Mouse (Mus musculus) left cerebral cortex, postnatal 25 days (tissue): Measurements from ENCODE around the gene Irx3. TPM values are rescaled to one million over a fixed set of nuclear protein-coding genes. Genes with fewer than 3 reads are reported as not detected.

Experiments
- DNase-seq, 2 experiments: peaks; one replicate each; pipeline ENCODE4 v3.0.0; 2022; ENCODE audit warnings: low spot score in 2 of 2, mixed read lengths in 1 of 2
- intact Hi-C: fragments of 180-260 bp; cut with DNase I; formaldehyde crosslinking; loops from one replicate; pipeline ENCODE4 v1.15.1; 2025
- total RNA-seq, 2 experiments: library from RNA; stranded (reverse); gene quantifications; 2 replicates each; pipeline ENCODE4 v1.2.3; 2021

Irx3 gene
- total RNA-seq, 2 experiments from 2014 or later = 0.16 to 0.21 TPM

DNA sequence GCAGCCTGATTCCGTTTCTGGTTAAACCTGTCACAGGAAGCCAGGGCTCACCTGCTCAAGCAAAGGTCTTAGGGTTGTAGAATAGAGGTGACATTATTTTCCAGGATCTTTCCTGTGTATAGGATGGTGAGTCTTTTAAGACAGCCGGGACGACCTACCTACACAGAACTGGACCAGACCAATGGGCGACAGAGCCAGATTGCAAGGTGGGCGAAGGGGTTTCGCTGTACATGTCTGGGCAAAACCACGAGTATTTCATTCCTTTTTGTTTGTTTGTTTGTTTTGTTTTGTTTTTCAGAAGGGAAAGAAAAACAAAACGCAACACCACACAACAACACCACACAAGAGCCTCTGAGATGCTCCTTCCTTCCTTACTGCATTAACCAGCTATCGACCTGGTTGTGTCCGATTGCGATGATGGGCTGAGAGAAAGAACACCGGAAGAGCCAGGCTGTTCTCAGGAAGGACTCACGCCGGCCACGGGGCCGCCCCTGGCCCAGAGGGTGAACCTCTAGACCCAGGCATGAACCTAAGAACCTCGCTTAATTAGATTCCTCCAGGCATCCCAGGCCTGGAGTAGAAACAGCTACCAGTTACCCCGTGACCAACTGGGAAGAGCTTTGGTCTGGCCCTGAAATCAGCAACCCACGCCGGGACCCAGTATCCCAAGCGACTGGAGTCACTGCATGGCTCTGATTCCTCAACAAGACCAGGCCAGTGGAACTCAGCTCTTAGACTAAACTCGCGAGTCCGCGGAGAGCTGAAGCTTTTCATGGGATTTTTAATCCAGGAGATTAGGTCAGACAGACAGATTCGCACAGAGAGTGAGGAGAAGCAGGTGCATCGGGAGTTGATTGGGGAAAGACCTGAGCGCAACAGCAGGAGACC, 1.9 kb upstream of the Irx3 start:
- intact Hi-C loops = loop anchor here (2.0 to 5.0 kb wide), 3 partner anchors 259 to 553 kb away; partner anchors contain the start of gene Irx5
- DNase-seq = no peak

GRCm38 (mm10) chr8:91802401-91803322, 795 bp upstream of the Irx3 start:
- intact Hi-C loops = loop anchor here (2.0 to 5.0 kb wide), 3 partner anchors 260 to 554 kb away; partner anchors contain the start of gene Irx5
- no peak for DNase-seq

GRCm38 (mm10) chr8:91801241-91801811, 541 bp downstream of the Irx3 start:
- no peak for DNase-seq
- intact Hi-C loops = loop anchor here (2.0 to 5.0 kb wide), 3 partner anchors 261 to 563 kb away; no protein-coding TSS in a partner anchor

DNA sequence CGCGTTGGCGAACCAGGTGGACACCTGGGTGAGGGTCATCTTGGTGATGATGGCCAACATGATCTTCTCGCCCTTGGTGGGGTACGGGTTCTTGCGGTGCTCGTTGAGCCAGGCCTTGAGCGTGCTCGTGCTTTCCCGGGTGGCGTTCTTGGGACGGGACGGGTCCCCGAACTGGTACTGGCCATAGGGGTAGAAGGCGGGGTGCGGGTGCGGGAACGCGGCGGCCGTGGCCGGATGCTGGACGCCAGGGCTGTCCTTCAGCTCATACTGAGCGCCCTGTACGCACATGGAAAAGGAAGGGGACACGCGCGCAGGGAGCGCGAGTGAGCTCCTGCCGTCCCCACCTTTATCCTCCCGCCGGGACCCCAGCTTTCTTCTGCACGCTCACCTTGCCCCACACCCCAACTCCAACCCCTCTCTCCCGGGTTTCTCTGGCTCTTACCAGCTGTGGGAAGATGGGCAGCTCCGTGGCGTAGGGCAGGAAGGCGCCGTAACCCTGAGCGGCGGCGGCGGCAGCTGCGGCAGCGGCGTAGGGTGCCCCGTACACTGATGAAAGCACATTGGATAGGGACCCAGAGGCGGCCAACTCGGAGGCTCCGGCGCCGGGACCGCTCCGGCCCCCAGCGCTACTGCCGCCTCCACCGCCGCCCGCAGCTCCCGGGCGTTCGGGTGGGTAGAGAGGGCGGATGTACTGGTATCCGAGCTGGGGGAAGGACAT, 1.2 kb downstream of the Irx3 start:
- intact Hi-C loops = loop anchor here (2.0 to 5.0 kb wide), 3 partner anchors 262 to 564 kb away; no protein-coding TSS in a partner anchor

DNA sequence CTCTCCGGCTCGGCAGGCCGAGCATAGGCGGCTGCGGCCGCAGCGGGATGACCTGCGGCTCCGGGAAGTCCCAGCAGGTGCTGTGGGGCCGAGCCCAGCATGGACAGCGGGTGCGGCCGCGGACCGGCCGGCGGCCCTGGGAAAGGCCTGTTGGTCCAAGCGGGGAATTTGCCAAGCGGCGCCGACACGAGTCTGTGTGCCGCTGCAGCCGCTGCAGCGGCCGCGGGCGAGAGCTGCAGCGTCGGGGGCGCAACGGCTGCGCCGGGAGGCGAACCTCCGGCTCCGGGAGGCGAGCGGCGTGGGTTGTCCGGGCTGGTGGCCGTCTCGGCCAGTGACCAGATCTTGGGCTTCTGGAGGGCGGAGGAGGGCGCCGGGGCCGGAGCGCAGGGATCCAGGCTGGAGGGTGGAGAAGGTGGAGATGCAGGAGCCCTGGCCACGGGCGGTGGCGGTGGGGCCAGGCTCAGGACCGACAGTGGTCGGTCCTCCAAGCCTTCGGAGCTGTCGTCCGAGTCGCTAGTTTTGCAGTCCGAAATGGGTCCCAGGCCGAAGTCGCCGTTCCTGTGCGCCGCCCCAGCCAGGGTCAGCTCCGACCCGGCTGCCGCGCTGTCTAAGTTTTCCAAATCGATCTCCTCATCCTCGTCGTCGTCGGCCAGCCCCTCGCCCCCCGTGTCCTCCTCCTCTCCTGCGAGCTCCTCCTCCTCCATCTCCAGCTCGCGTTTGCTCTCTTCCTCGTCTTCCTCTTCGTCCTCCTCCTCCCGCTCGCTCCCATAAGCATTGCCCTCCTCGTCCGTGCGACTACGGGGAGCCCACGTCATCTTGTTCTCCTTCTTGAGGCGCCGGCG, 2.0 kb downstream of the Irx3 start:
- intact Hi-C loops = loop anchor here (2.0 to 10.0 kb wide), 7 partner anchors 262 to 925 kb away; partner anchors contain the start of gene Aktip
- no peak for DNase-seq

More for the DNA sequence above, 1.2 kb downstream of the Irx3 start:
- no peak for DNase-seq

DNA sequence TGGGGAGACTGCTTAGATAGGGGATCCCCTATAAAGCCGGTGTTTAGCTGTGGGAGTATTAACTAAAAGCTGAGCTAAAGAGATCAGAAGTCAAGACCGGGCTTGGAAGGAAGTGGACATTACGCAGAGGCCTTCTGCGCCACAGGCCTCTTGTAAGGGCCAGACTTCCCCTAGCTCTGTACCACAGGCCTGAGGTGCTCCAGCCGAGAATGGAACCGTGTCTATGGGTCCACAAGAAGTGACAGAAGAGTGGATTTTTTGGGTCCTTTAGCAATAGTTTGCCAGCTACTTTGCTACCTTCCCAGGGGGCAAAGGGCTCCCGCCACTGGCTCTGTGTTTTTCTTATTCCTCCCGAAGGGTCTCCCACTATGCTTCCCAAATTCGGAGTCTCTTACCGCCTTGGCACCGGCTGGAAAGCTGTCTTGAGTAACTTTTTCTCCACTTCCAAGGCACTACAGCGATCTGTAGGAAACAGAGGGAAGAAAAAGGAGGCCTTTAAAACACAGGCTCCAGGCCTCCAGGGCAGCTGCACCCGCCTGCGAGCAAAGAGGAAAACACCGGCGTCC, 2.8 kb downstream of the Irx3 start:
- DNase-seq = no peak
- intact Hi-C loops = loop anchor here (5.0 to 10.0 kb wide), 4 partner anchors 267 to 926 kb away; partner anchors contain the start of gene Aktip

- intact Hi-C loops = loop anchor here (5.0 to 10.0 kb wide), 4 partner anchors 265 to 927 kb away; partner anchors contain the start of gene Aktip
- DNase-seq = no peak
Observed at GRCm38 (mm10) chr8:91797626-91798271, 4.1 kb downstream of the Irx3 start.

DNA sequence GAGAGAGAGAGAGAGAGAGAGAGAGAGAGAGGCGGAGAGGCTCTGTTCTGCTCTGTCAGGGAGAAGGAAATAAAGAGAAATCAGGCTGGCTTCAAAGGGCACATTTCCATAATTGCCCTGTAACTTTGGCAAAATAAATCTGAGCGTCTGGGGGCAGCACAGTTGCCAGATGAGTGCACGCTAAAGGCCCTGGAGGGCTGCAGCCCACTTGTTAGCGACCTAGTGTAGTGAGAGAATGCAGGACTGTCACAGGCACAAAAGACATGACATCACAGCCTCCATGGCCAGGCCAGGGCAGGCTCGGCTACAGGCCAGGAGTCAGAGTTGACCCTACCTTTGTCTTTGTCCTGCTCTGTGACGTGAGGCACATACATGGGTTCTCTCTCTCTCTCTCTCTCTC, 8.0 kb downstream of the Irx3 start:
- intact Hi-C loops = loop anchor here (10.0 kb wide), 2 partner anchors 599 to 931 kb away; partner anchors contain the start of gene Aktip
- no peak for DNase-seq

DNA sequence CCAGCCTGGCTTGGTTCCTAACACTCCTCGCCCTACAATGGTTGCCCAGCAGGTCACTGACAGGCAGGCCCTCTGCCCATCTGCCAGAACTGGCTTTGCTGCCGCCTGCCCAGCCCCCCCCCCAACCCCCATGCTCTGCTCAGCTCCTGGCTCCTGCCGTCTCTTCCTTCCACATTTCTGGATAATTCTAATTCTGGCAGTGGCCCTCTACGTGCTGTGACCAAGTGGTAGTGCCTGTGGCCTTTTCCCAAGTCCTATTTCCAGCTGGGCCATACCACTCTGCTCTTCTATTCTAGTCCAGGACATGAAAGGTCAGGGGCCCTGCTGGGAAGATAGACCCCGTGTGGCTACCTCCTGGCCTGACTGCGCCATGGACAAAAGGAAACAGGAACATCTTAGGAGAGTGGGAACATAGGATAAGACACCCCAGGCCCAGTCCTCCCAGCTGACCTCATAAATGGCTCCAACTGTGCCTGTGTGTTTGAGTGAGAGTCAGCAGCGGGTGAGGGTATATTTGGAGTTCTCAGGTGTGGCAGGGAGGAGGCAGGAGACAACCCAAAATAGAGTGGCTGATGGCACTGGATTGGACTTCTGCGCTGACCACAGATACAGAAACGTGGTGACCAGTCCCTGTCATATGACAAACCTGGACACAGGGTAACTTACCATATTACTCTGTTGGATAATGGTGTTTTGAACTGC, 14.5 kb downstream of the Irx3 start:
- DNase-seq = no peak
- intact Hi-C loops = no loop called here

DNA sequence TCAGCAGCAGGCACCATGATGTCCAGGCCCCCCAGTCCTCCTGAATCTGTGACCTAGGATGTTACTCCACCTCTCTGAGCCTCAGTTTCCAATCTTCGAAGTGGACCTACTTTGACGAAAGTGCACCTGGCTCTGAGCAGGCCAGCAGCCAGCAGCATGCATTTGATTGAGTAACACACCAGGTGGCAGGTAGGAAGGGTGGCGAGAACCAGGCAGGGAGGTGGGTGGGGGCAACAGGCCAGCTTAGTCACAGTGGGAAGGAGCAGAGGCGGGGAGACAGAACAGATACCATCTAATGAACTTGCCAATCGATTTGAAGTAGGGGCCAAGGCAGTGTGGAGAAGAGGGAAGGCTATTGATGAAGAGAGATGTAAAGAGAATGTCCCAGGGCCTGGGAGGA, 18.9 kb downstream of the Irx3 start:
- DNase-seq = no peak
- intact Hi-C loops = no loop called here

DNA sequence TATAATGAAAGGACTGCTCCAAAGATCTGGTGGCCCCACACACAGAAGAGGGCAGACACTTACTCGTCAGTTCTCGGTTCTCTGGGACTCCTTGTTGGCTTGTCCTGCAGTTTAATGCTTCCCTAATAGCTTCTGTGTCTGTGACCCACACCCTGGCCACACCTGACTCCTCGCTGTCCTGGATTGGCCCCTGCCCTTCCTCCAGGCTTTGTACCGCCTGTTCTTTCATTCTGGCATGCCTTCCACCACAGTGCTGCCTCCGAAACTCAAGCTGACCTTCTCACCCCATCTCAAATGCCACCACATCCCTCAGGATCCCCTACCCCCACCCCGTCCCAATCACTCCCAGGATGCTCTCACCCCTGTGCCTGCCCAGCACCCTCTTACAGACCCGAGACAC, 19.7 kb downstream of the Irx3 start:
- DNase-seq = no peak
- intact Hi-C loops = no loop called here

- intact Hi-C loops = no loop called here
- DNase-seq = no peak
Observed at GRCm38 (mm10) chr8:91780648-91781047, 21.2 kb downstream of the Irx3 start.

DNA sequence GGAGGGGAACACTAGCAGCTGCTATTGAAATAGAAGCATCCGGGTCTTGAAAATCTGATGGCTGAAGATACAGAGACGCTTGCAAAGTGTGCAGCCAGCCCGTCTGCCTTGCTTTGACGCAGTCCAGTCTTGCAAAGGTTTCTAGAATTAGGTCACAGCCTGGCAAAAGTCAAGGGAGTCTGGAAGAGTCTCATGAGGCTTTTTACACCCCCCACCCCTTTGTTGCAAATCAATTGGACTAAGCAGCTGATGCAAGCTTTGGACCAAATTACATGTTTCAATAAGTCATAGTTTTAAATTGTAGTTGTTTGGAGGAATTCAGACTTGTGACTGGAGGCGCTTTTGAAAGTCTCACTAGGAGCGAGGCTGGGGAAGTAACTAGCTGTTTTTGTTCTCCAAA, 33.0 kb downstream of the Irx3 start:
- intact Hi-C loops = no loop called here
- no peak for DNase-seq

DNA sequence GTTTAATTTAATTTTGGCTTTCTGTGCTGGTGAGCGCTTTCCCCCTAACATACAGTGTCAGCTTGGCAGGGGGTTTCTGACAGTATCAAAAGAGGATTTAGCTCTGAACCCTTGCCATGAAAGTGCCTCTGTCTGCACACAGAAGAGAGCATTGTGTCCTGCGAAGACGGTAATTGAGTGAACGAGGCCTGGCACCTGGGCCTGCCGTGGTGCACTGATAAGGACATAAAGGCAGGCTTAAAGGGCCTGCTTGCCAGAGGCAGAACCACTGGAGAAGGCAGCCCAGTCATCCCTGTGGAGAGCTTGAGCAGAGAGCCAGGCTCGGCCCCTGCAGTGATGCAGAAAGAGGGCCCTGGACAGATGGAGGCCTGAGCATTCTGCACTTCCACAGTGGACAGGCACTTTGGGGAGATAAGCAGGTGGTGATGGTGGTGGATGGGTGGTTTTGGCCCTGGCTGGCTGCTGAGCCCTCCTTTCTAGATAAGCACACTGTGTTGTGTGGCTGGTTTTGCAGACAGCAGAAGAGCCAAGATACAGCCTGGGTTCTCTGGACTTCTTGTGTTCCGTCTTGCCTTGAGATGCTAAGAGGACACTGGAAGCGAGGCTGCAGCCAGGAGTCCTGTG, 36.3 kb downstream of the Irx3 start:
- intact Hi-C loops = no loop called here

DNA sequence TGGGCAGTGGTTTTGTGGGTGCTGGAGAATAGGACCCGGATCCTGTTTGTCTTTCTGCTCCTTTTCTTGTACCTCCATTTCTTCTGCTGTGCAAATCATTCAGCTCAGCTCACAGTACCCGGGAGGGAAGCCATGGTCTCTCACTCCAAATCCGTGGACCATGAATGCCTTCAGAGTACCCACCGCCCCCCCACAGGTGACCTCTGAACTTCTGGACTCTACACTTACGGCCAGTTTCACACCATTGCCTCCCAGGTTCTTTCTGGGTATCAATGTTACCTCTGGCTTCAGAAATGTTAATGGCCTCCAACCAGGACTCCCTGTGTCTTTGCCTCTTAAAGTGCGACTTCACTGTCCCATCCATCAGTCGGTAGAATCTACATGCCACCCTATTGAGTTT, 46.3 kb downstream of the Irx3 start:
- DNase-seq = no peak
- intact Hi-C loops = no loop called here

More for the DNA sequence above, 36.3 kb downstream of the Irx3 start:
- no peak for DNase-seq

GRCm38 (mm10) chr8:91755062-91755461, 46.8 kb downstream of the Irx3 start:
- intact Hi-C loops = no loop called here

More at GRCm38 (mm10) chr8:91755062-91755461, 46.8 kb downstream of the Irx3 start:
- no peak for DNase-seq
